Mouse (Mus musculus): ENCODE measurements around the gene Gm44503. TPM values are rescaled to one million over a fixed set of nuclear protein-coding genes. Genes with fewer than 3 reads are reported as not detected.

The Gm44503 gene
- total RNA-seq, 1 experiment from 2014 or later: 0.58 TPM

- ATAC-seq (ENCODE audit: extremely low read depth, insufficient number of reproducible peaks, low FRiP score, poor library complexity, severe bottlenecking): no peak
These were observed 54.0 kb downstream of the Gm44503 start for GRCm38 (mm10) chr9:73012629-73013028.

- no peak for ATAC-seq (ENCODE audit: extremely low read depth, insufficient number of reproducible peaks, low FRiP score, poor library complexity, severe bottlenecking)
These were observed 56.1 kb downstream of the Gm44503 start for GRCm38 (mm10) chr9:73014724-73015123.

GRCm38 (mm10) chr9:73019841-73020240, 61.2 kb downstream of the Gm44503 start:
- no peak for ATAC-seq (ENCODE audit: extremely low read depth, insufficient number of reproducible peaks, low FRiP score, poor library complexity, severe bottlenecking)

GRCm38 (mm10) chr9:73020566-73021097, 62.0 kb downstream of the Gm44503 start:
- no peak for ATAC-seq (ENCODE audit: extremely low read depth, insufficient number of reproducible peaks, low FRiP score, poor library complexity, severe bottlenecking)

- ATAC-seq (ENCODE audit: extremely low read depth, insufficient number of reproducible peaks, low FRiP score, poor library complexity, severe bottlenecking): no peak
These were observed 67.4 kb downstream of the Gm44503 start for GRCm38 (mm10) chr9:73025818-73026636.

- ATAC-seq (ENCODE audit: extremely low read depth, insufficient number of reproducible peaks, low FRiP score, poor library complexity, severe bottlenecking): no peak
These were observed 71.8 kb downstream of the Gm44503 start for GRCm38 (mm10) chr9:73030443-73030842.

- no peak for ATAC-seq (ENCODE audit: extremely low read depth, insufficient number of reproducible peaks, low FRiP score, poor library complexity, severe bottlenecking)
These were observed 72.8 kb downstream of the Gm44503 start for GRCm38 (mm10) chr9:73031421-73031820.

GRCm38 (mm10) chr9:73033406-73033805, 74.8 kb downstream of the Gm44503 start:
- no peak for ATAC-seq (ENCODE audit: extremely low read depth, insufficient number of reproducible peaks, low FRiP score, poor library complexity, severe bottlenecking)

GRCm38 (mm10) chr9:73039222-73039945, 80.7 kb downstream of the Gm44503 start:
- ATAC-seq (ENCODE audit: extremely low read depth, insufficient number of reproducible peaks, low FRiP score, poor library complexity, severe bottlenecking): peak; percentile 71

- ATAC-seq (ENCODE audit: extremely low read depth, insufficient number of reproducible peaks, low FRiP score, poor library complexity, severe bottlenecking): no peak
These were observed 81.4 kb downstream of the Gm44503 start, which contains the start of gene Pigb for GRCm38 (mm10) chr9:73040080-73040479. Pigb (minus strand) TSS chr9:73040378.

- ATAC-seq (ENCODE audit: extremely low read depth, insufficient number of reproducible peaks, low FRiP score, poor library complexity, severe bottlenecking): peak; percentile 83
These were observed 85.8 kb downstream of the Gm44503 start, which contains the start of gene Rab27a for GRCm38 (mm10) chr9:73044146-73045079. Rab27a (plus strand) TSS chr9:73044854.

GRCm38 (mm10) chr9:73045204-73045603, 86.6 kb downstream of the Gm44503 start:
- no peak for ATAC-seq (ENCODE audit: extremely low read depth, insufficient number of reproducible peaks, low FRiP score, poor library complexity, severe bottlenecking)

GRCm38 (mm10) chr9:73045711-73046110, 87.1 kb downstream of the Gm44503 start:
- ATAC-seq (ENCODE audit: extremely low read depth, insufficient number of reproducible peaks, low FRiP score, poor library complexity, severe bottlenecking): no peak

GRCm38 (mm10) chr9:73047906-73048305, 89.3 kb downstream of the Gm44503 start:
- no peak for ATAC-seq (ENCODE audit: extremely low read depth, insufficient number of reproducible peaks, low FRiP score, poor library complexity, severe bottlenecking)

GRCm38 (mm10) chr9:73048927-73049326, 90.3 kb downstream of the Gm44503 start:
- no peak for ATAC-seq (ENCODE audit: extremely low read depth, insufficient number of reproducible peaks, low FRiP score, poor library complexity, severe bottlenecking)

- no peak for ATAC-seq (ENCODE audit: extremely low read depth, insufficient number of reproducible peaks, low FRiP score, poor library complexity, severe bottlenecking)
These were observed 91.2 kb downstream of the Gm44503 start for GRCm38 (mm10) chr9:73049833-73050232.

- no peak for ATAC-seq (ENCODE audit: extremely low read depth, insufficient number of reproducible peaks, low FRiP score, poor library complexity, severe bottlenecking)
These were observed 92.0 kb downstream of the Gm44503 start for GRCm38 (mm10) chr9:73050606-73051005.

- no peak for ATAC-seq (ENCODE audit: extremely low read depth, insufficient number of reproducible peaks, low FRiP score, poor library complexity, severe bottlenecking)
These were observed 96.8 kb downstream of the Gm44503 start for GRCm38 (mm10) chr9:73055441-73055911.

GRCm38 (mm10) chr9:73059224-73059623, 100.6 kb downstream of the Gm44503 start:
- no peak for ATAC-seq (ENCODE audit: extremely low read depth, insufficient number of reproducible peaks, low FRiP score, poor library complexity, severe bottlenecking)

Data from neutrophil, adult 5-6 weeks (primary cell).